Mouse (Mus musculus) kidney, postnatal 0 days (tissue): ENCODE measurements around the gene Olfr615. TPM values are rescaled to one million over a fixed set of nuclear protein-coding genes. Genes with fewer than 3 reads are reported as not detected.

Source experiments
- ATAC-seq: fragments of 200-750 bp; cut with Nextera tagmentation; replicated peaks from 2 replicates; pipeline ENCODE4 v1.8.0; 2017; ENCODE audit warnings: low read depth, moderate number of reproducible peaks, moderate TSS enrichment, moderate library complexity; ENCODE audit not compliant: low FRiP score
- DNase-seq: peaks from one replicate; pipeline ENCODE4 v3.0.0-alpha.2; 2016; ENCODE audit warnings: low spot score
- H3K27ac ChIP-seq: fragments of 300-500 bp; sonication (generic); 2 replicates; pipeline ENCODE4 v1.5.1; 2014; ENCODE audit warnings: mild to moderate bottlenecking
- H3K27me3 ChIP-seq: fragments of 300-500 bp; sonication (generic); 2 replicates; pipeline ENCODE4 v1.6.1; 2014; ENCODE audit warnings: low read length, mixed read lengths; ENCODE audit not compliant: insufficient read depth
- H3K36me3 ChIP-seq: fragments of 300-500 bp; sonication (generic); 2 replicates; pipeline ENCODE4 v1.6.1; 2014; ENCODE audit warnings: low read length, mixed read lengths; ENCODE audit not compliant: insufficient read depth
- H3K4me1 ChIP-seq: fragments of 300-500 bp; sonication (generic); replicated peaks from 2 replicates; pipeline ENCODE4 v1.6.1; 2014; ENCODE audit warnings: antibody characterized with exemption, low read length, mixed read lengths; ENCODE audit not compliant: insufficient read depth
- H3K4me2 ChIP-seq: fragments of 300-500 bp; sonication (generic); 2 replicates; pipeline ENCODE4 v1.6.1; 2014; ENCODE audit warnings: mild to moderate bottlenecking, low read length, moderate library complexity, mixed read lengths
- H3K4me3 ChIP-seq: fragments of 300-500 bp; sonication (generic); replicated peaks from 2 replicates; pipeline ENCODE4 v1.5.1; 2014; ENCODE audit warnings: low read depth, low read length
- H3K9ac ChIP-seq: fragments of 300-500 bp; sonication (generic); 2 replicates; pipeline ENCODE4 v1.6.1; 2014; ENCODE audit warnings: low read depth, low read length
- H3K9me3 ChIP-seq: fragments of 300-500 bp; sonication (generic); replicated peaks from 2 replicates; pipeline ENCODE4 v1.6.1; 2016; ENCODE audit warnings: low read length, inconsistent platforms, mixed read lengths
- CTCF ChIP-seq: IDR thresholded peaks from 2 replicates; pipeline ENCODE4 v1.5.1; 2016; ENCODE audit warnings: antibody characterized with exemption, low read depth, mild to moderate bottlenecking, moderate library complexity
- WGBS: fragments of 180-500 bp; shearing (Covaris S2); extraction: QIAGEN DNeasy Blood & Tissue Kit; methylation state at CpG from one replicate; pipeline ENCODE4 v1.1.7; 2014; 5-methylcytosine and 5-hydroxymethylcytosine counted together
- microRNA-seq: library from miRNA; unstranded; fragments of <30 nt; microRNA quantifications from one replicate; pipeline ENCODE4, GENCODE M21; 2016
- polyA plus RNA-seq: library from polyadenylated mRNA; unstranded; fragments of >200 nt; fragmentation: Nextera tagmentation; extraction: Ambion mirVana; gene quantifications from 2 replicates; pipeline ENCODE4 v1.2.1, GENCODE M21; 2015

Gene Olfr615
- polyA plus RNA-seq, 1 experiment from 2014 or later: not detected

GRCm38 (mm10) chr7:103589803-103590202 lies 33.9 kb downstream of the Olfr615 start, which contains the start of gene Olfr618:
Gene Olfr618, plus strand, starts transcription at chr7:103590103.
- no peak for ATAC-seq
- H3K9ac ChIP-seq: no peak within 1 kb of the TSS
- H3K4me2 ChIP-seq: no peak within 1 kb of the TSS
- no peaks in the 10 kb centered on the region for H3K4me1 ChIP-seq
- no peaks in the 10 kb centered on the region for H3K27me3 ChIP-seq
- no peak for DNase-seq
- H3K4me3 ChIP-seq: no peak within 1 kb of the TSS
- no peaks in the 10 kb centered on the region for H3K36me3 ChIP-seq
- no peak for TF ChIP-seq CTCF
- H3K27ac ChIP-seq: no peak within 1 kb of the TSS
- no peaks in the 10 kb centered on the region for H3K9me3 ChIP-seq
- WGBS: 62% methylated on average over 2 of the region's 2 CpGs

GRCm38 (mm10) chr7:103600275-103600674 lies 44.4 kb downstream of the Olfr615 start, which contains the start of gene Olfr619:
Gene Olfr619, plus strand, starts transcription at chr7:103600575.
- no peak for TF ChIP-seq CTCF
- Histone ChIP-seq H3K4me1 (no peaks in the 10 kb centered on the region), H3K36me3 (no peaks in the 10 kb centered on the region), H3K9ac (no peak within 1 kb of the TSS), H3K27ac (no peak within 1 kb of the TSS), H3K27me3 (no peaks in the 10 kb centered on the region), H3K4me3 (no peak within 1 kb of the TSS), H3K4me2 (no peak within 1 kb of the TSS), H3K9me3 (no peaks in the 10 kb centered on the region)
- DNase-seq (no peak), ATAC-seq (no peak)

- no peaks in the 10 kb centered on the region for H3K4me1 ChIP-seq
These were observed 51.5 kb downstream of the Olfr615 start for GRCm38 (mm10) chr7:103607425-103607824.

GRCm38 (mm10) chr7:103612434-103612833 lies 56.6 kb downstream of the Olfr615 start, which contains the start of gene Olfr620:
Gene Olfr620, minus strand, starts transcription at chr7:103612534.
- TF ChIP-seq CTCF: no peak
- Histone ChIP-seq H3K9ac (no peak within 1 kb of the TSS), H3K4me2 (no peak within 1 kb of the TSS), H3K4me1 (no peaks in the 10 kb centered on the region), H3K27me3 (no peaks in the 10 kb centered on the region), H3K9me3 (no peaks in the 10 kb centered on the region), H3K36me3 (no peaks in the 10 kb centered on the region), H3K4me3 (no peak within 1 kb of the TSS), H3K27ac (no peak within 1 kb of the TSS)
- DNase-seq: no peak
- 57% methylated on average over 2 of the region's 2 CpGs for WGBS
- no peak for ATAC-seq

More at GRCm38 (mm10) chr7:103607425-103607824, 51.5 kb downstream of the Olfr615 start:
- TF ChIP-seq CTCF: no peak
- Histone ChIP-seq H3K9ac (no peak overlapping the region), H3K27me3 (no peaks in the 10 kb centered on the region), H3K36me3 (no peaks in the 10 kb centered on the region), H3K9me3 (no peaks in the 10 kb centered on the region), H3K27ac (no peak overlapping the region), H3K4me2 (no peak overlapping the region), H3K4me3 (no peak overlapping the region)
- WGBS: 70% methylated on average over 2 of the region's 2 CpGs
- ATAC-seq (no peak), DNase-seq (no peak)

Small RNAs within 50 kb of the gene (microRNA-seq; reads per million reads assigned to microRNA genes)
- not detected for gene Gm26506

Other genes with a start within 250 kb of the Olfr615 start
- not detected in 2 replicates for gene Olfr597, start 239.8 kb upstream of the Olfr615 start, polyA plus RNA-seq
- gene Olfr598, start 232.5 kb upstream of the Olfr615 start, polyA plus RNA-seq: not detected in 2 replicates
- gene Olfr599, start 220.2 kb upstream of the Olfr615 start, polyA plus RNA-seq: not detected in 2 replicates
- gene Olfr600, start 206.4 kb upstream of the Olfr615 start, polyA plus RNA-seq: not detected in 2 replicates
- gene Olfr601, start 193.4 kb upstream of the Olfr615 start, polyA plus RNA-seq: not detected in 2 replicates
- not detected in 2 replicates for gene Olfr603, start 169.9 kb upstream of the Olfr615 start, polyA plus RNA-seq
- not detected in 2 replicates for gene Usp17lc, start 141.0 kb upstream of the Olfr615 start, polyA plus RNA-seq
- not detected in 2 replicates for gene Olfr605, start 110.6 kb upstream of the Olfr615 start, polyA plus RNA-seq
- gene Olfr606, start 107.0 kb upstream of the Olfr615 start, polyA plus RNA-seq: not detected in 2 replicates
- gene Olfr607, start 91.9 kb upstream of the Olfr615 start, polyA plus RNA-seq: not detected in 2 replicates
- gene Olfr608, start 86.2 kb upstream of the Olfr615 start, polyA plus RNA-seq: not detected in 2 replicates
- not detected in 2 replicates for gene Olfr609, start 58.0 kb upstream of the Olfr615 start, polyA plus RNA-seq
- not detected in 2 replicates for gene Olfr610, start 44.0 kb upstream of the Olfr615 start, polyA plus RNA-seq
- gene Olfr611, start 35.2 kb upstream of the Olfr615 start, polyA plus RNA-seq: not detected in 2 replicates
- gene Olfr612, start 13.4 kb upstream of the Olfr615 start, polyA plus RNA-seq: not detected in 2 replicates
- not detected in 2 replicates for gene Olfr613, start 8.0 kb upstream of the Olfr615 start, polyA plus RNA-seq
- gene Olfr616, start 13.1 kb downstream of the Olfr615 start, polyA plus RNA-seq: not detected in 2 replicates
- not detected in 2 replicates for gene Olfr617, start 17.0 kb downstream of the Olfr615 start, polyA plus RNA-seq
- not detected in 2 replicates for gene Olfr618, start 34.0 kb downstream of the Olfr615 start, polyA plus RNA-seq
- not detected in 2 replicates for gene Olfr619, start 44.5 kb downstream of the Olfr615 start, polyA plus RNA-seq
- not detected in 2 replicates for gene Olfr620, start 56.5 kb downstream of the Olfr615 start, polyA plus RNA-seq
- not detected in 2 replicates for gene Olfr622, start 86.6 kb downstream of the Olfr615 start, polyA plus RNA-seq
- gene Olfr623, start 107.6 kb downstream of the Olfr615 start, polyA plus RNA-seq: not detected in 2 replicates
- 0.01 and 0.04 TPM in 2 replicates for gene Olfr624, start 115.1 kb downstream of the Olfr615 start, polyA plus RNA-seq
- not detected in 2 replicates for gene Olfr625-ps1, start 126.6 kb downstream of the Olfr615 start, polyA plus RNA-seq
- not detected in 2 replicates for gene Olfr243, start 158.6 kb downstream of the Olfr615 start, polyA plus RNA-seq
- gene Olfr628, start 174.3 kb downstream of the Olfr615 start, polyA plus RNA-seq: not detected in 2 replicates
- gene Olfr629, start 188.9 kb downstream of the Olfr615 start, polyA plus RNA-seq: not detected in 2 replicates
- gene Olfr630, start 201.3 kb downstream of the Olfr615 start, polyA plus RNA-seq: not detected in 2 replicates
- gene Olfr69, start 215.5 kb downstream of the Olfr615 start, polyA plus RNA-seq: not detected in 2 replicates
- gene Olfr68, start 223.6 kb downstream of the Olfr615 start, polyA plus RNA-seq: not detected in 2 replicates
- not detected in 2 replicates for gene Olfr67, start 235.7 kb downstream of the Olfr615 start, polyA plus RNA-seq